Mouse (Mus musculus) kidney, adult 10 weeks (tissue): ENCODE measurements around the gene Rab14. TPM values are rescaled to one million over a fixed set of nuclear protein-coding genes. Genes with fewer than 3 reads are reported as not detected.

ENCODE experiments used
- polyA plus RNA-seq: library from polyadenylated mRNA; stranded (reverse); fragments of 350-450 nt; fragmentation: Illumina TruSeq; extraction: RNeasy Lipid Tissue Mini Kit (QIAGEN cat#74804); gene quantifications from one replicate; pipeline ENCODE4 v1.2.3, GENCODE M21; 2014; ENCODE audit warnings: low read depth, low replicate concordance

Rab14 gene
- 403 TPM for polyA plus RNA-seq

DNA sequence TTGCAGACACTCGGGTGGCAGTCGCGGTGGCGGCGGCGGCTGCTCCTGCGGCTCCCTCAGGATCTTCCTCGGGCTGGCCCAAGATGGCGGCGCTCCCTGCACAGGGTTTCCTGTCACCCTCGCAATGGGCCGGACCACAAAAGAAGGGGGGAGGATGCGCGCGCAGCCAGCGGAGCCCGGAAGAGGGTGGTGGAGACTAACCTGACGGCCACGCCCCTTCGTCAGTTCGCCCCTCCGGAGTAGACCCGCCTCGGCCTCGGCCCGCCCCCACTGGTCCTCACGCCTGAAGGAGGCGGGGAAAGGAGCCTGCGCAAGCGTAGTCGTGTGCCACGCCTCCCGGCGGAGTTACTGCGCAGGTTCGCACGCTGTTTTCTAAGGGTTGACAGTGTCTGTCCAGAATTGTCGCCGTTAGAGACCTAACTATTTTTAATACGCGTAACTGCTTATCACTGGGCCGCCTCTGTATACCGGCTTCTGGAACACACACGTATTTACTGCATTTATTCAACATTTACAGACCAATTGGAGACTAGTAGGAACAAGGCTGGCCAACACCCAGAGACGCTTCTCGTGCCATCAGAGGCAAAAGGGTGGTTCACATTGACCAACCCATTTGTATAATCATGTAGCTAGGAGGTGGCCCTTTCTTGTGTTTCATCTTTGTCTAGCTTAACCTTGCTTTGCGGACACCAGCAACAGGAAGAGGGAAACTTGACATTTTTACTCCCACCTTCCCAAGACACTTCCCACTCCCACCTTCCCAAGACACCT, at the start of gene Rab14:
Rab14 (minus strand) TSS at position 223 of the 771 bp plus-strand sequence.

Other genes starting within 250 kb of the Rab14 start
- 2.5 TPM for gene Traf1, start 239.3 kb downstream of the Rab14 start, polyA plus RNA-seq
- gene Hc, start 139.7 kb downstream of the Rab14 start, polyA plus RNA-seq = 0.28 TPM
- gene AI182371, start 99.6 kb downstream of the Rab14 start, polyA plus RNA-seq = 1.7 TPM
- 18.8 TPM for gene Cntrl, start 91.6 kb downstream of the Rab14 start, polyA plus RNA-seq
- gene Gsn, start 55.3 kb upstream of the Rab14 start, polyA plus RNA-seq = 4.8 TPM
- gene Stom, start 135.9 kb upstream of the Rab14 start, polyA plus RNA-seq = 14.3 TPM
- gene 4930568D16Rik, start 166.6 kb upstream of the Rab14 start, polyA plus RNA-seq = not detected
- gene 4930402F06Rik, start 196.1 kb upstream of the Rab14 start, polyA plus RNA-seq = not detected